Mouse (Mus musculus) v-Abl transformed pro-B cells (cell line): ENCODE results near the gene Gpn1.

Experiments used
- in situ Hi-C, 2 experiments: fragments of 400-800 bp; cut with MboI; formaldehyde crosslinking; loops; one replicate each; pipeline ENCODE4 v1.15.1; 2025; ENCODE audit not compliant: unreplicated experiment in 2 of 2

Gpn1 gene

GRCm38 (mm10) chr5:31528560-31528959 lies 34.0 kb downstream of the Gpn1 start:
- in situ Hi-C loops = no loop called here

- in situ Hi-C loops = no loop called here
These were observed 40.7 kb downstream of the Gpn1 start for GRCm38 (mm10) chr5:31535228-31535627.

- in situ Hi-C loops = loop anchor here in 1 of 2 experiments (25.0 kb wide), 1 partner anchor 953 kb away; no protein-coding TSS in a partner anchor
These were observed 64.9 kb downstream of the Gpn1 start for GRCm38 (mm10) chr5:31559401-31559800.

DNA sequence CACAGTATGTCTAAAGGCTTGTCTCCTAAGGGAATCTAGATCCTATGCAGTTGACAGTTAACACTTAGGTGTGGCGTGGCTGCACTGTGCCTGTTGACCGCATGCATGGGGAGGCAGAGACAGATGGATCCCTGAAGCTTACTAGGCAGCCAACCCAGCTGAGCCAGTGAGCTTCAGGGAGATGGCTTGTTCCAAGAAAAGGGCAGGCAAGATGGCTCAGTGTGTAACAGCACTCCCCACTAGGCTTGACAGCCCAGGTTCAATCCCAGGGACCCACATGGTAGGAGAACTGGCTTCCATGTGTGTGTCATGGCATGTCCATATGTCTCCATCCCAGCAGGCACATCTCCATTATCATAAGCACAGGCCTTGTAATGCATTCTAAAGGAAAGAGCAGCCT lies 65.8 kb downstream of the Gpn1 start:
- in situ Hi-C loops = loop anchor here (5.0 to 25.0 kb wide), 5 partner anchors 52 to 952 kb away; no protein-coding TSS in a partner anchor

DNA sequence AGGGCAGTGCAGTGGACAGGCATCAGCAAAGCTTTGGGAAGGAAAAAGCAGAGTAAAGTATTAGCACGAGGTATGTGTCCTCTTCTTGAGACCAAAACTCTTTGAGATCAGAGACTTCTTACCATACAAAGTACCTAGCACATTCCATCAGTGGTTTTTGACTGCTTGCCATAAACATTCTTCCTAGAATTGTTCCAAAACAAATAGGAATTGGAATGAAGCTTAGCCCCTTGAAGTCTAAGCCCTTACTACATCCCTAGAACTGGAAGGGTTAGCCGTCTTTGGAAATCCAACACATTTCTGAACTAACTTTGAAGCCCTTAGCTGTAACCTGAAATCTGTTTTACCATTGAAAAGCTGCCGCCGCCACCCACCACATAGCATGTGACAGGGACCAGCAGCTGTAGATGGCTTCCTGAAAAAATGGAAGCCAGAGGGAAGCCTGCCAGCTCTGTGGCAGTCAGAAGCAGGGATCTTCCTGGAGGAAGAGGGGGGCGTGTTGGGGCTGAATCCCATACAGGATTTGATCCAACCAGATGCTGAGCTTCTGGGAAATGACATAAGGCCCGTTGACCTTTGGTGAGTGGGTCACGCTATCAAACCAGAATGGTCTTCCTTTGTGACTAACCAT lies 67.6 kb downstream of the Gpn1 start:
- in situ Hi-C loops = loop anchor here (5.0 to 25.0 kb wide), 5 partner anchors 50 to 950 kb away; no protein-coding TSS in a partner anchor
